Mouse (Mus musculus): Measurements from ENCODE around the gene Atad1.

DNA sequence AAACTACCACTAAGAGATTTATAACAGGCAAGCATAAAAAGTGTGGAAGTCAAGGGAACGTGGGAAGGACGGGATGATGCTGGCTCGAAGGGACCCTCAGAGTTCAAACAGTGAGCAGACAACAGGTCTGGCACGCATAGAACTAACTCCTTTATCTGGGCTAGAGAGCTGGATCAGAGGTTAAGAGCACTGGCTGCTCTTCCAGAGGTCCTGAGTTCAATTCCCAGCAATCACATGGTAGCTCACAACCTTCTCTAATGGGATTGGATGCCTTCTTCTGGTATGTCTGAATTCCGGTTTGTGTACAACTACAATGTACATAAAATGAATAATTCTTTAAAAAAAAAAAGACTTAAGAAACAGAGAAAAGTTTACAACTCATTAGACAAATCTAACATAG, 56.5 kb downstream of the Atad1 start:
- TF ChIP-seq CTCF (IDR thresholded peaks at IDR 0.05; ENCODE audit: control insufficient read depth, insufficient read depth, low read length) (no peak), POLR2A (IDR thresholded peaks at IDR 0.05; ENCODE audit: borderline replicate concordance, control insufficient read depth, low read depth, low read length) (no peak)

Data from bone marrow, adult 2 months (tissue).